Mouse (Mus musculus): ENCODE results near the gene Znrf3.

GRCm38 (mm10) chr11:5297148-5298006, 147.3 kb downstream of the Znrf3 start:
- no peak for TF ChIP-seq CTCF (IDR thresholded peaks at IDR 0.05; ENCODE audit: low read depth, low read length)
- TF ChIP-seq POLR2A (IDR thresholded peaks at IDR 0.05; ENCODE audit: borderline replicate concordance, low read depth, low read length) = no peak
